Mouse (Mus musculus) MEL (cell line): ENCODE measurements around the gene Zpr1.

Source experiments
- CTCF ChIP-seq, 3 experiments: IDR thresholded peaks in 2 of 3; conservative IDR thresholded peaks in 1 of 3; 2 replicates each; pipeline ENCODE4 v1.5.1; 2011 to 2012; ENCODE audit warnings: low read length in 3 of 3, low read depth in 2 of 3, mild to moderate bottlenecking in 2 of 3, improper control_type of control experiment in 1 of 3, inconsistent platforms in 1 of 3, mixed read lengths in 1 of 3, moderate library complexity in 1 of 3; ENCODE audit not compliant: control insufficient read depth in 1 of 3, insufficient read depth in 1 of 3, poor library complexity in 1 of 3, severe bottlenecking in 1 of 3
- SIN3A ChIP-seq: IDR thresholded peaks from 2 replicates; pipeline ENCODE4 v1.6.1; 2012; ENCODE audit warnings: low read length, improper control_type of control experiment, inconsistent platforms

DNA sequence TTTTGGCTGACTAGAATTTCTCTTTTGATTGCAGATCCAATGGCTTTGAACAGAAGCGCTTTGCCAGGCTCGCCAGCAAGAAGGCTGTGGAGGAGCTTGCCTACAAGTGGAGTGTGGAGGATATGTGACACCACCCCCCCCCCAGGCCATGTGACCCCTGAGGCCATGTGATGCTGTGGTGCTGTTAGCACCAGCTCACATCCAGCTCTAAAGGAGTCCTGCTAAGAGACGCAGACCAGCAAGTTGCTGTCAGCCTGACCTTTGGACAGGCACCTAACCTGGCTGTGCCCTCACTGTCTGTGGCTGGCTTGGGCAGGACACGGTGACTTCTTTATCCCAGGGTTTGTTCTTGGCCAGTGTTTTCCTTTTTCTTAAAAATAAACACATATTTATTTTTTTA is 25.5 kb downstream of the Zpr1 start:
- TF ChIP-seq SIN3A (no peak), CTCF (IDR thresholded peaks at IDR 0.05 in 2 of 3, conservative IDR thresholded peaks at IDR 0.05 in 1 of 3; ENCODE audit: control insufficient read depth in 1 of 3, insufficient read depth in 1 of 3, low read depth in 2 of 3, low read length in 3 of 3, poor library complexity in 1 of 3, severe bottlenecking in 1 of 3) (no peak)
